Mouse (Mus musculus) limb, embryonic 14.5 days (tissue): ENCODE data around the gene Sec14l5. TPM values are rescaled to one million over a fixed set of nuclear protein-coding genes. Genes with fewer than 3 reads are reported as not detected.

Experiments used
- ATAC-seq: fragments of 200-750 bp; cut with Nextera tagmentation; 2 replicates; pipeline ENCODE4 v1.8.0; 2017; ENCODE audit warnings: low read depth, moderate number of reproducible peaks, moderate TSS enrichment; ENCODE audit not compliant: low FRiP score
- DNase-seq: peaks from one replicate; pipeline ENCODE4 v3.0.0-alpha.2; 2015; ENCODE audit warnings: low spot score
- H3K27ac ChIP-seq: fragments of 300-500 bp; sonication (generic); replicated peaks from 2 replicates; pipeline ENCODE4 v1.5.1; 2014; ENCODE audit warnings: low read depth, mild to moderate bottlenecking, low read length, moderate library complexity, mixed read lengths
- H3K27me3 ChIP-seq: fragments of 300-500 bp; sonication (generic); 2 replicates; pipeline ENCODE4 v1.6.1; 2014; ENCODE audit warnings: low read length, mixed read lengths; ENCODE audit not compliant: control insufficient read depth, insufficient read depth
- H3K36me3 ChIP-seq: fragments of 300-500 bp; sonication (generic); 2 replicates; pipeline ENCODE4 v1.6.1; 2014; ENCODE audit warnings: mild to moderate bottlenecking, low read length, moderate library complexity, mixed read lengths; ENCODE audit not compliant: control insufficient read depth, insufficient read depth
- H3K4me1 ChIP-seq: fragments of 300-500 bp; sonication (generic); 2 replicates; pipeline ENCODE4 v1.6.1; 2014; ENCODE audit warnings: antibody characterized with exemption, low read length, mixed read lengths; ENCODE audit not compliant: control insufficient read depth, insufficient read depth
- H3K4me2 ChIP-seq: fragments of 300-500 bp; sonication (generic); replicated peaks from 2 replicates; pipeline ENCODE4 v1.6.1; 2014; ENCODE audit warnings: low read depth, mild to moderate bottlenecking, low read length, moderate library complexity; ENCODE audit not compliant: severe bottlenecking
- H3K4me3 ChIP-seq: fragments of 300-500 bp; sonication (generic); replicated peaks from 2 replicates; pipeline ENCODE4 v1.5.1; 2014; ENCODE audit warnings: low read length
- H3K9ac ChIP-seq: fragments of 300-500 bp; sonication (generic); 2 replicates; pipeline ENCODE4 v1.6.1; 2014; ENCODE audit warnings: mild to moderate bottlenecking, low read depth, low read length, moderate library complexity; ENCODE audit not compliant: severe bottlenecking
- H3K9me3 ChIP-seq: fragments of 300-500 bp; sonication (generic); 2 replicates; pipeline ENCODE4 v1.6.1; 2016; ENCODE audit warnings: low read length; ENCODE audit not compliant: control insufficient read depth
- POLR2A ChIP-seq: fragments of 200-500 bp; IDR thresholded peaks from 2 replicates; pipeline ENCODE4 v1.8.0; 2012; ENCODE audit warnings: inconsistent platforms, mild to moderate bottlenecking, moderate library complexity, borderline replicate concordance; ENCODE audit not compliant: insufficient read depth, insufficient read length; ENCODE audit errors: extremely low read depth
- WGBS: fragments of 180-500 bp; shearing (Covaris S2); extraction: QIAGEN DNeasy Blood & Tissue Kit; methylation state at CpG from one replicate; pipeline ENCODE4 v1.1.7; 2014; 5-methylcytosine and 5-hydroxymethylcytosine counted together
- polyA plus RNA-seq, 2 experiments: library from polyadenylated mRNA; depleted of rRNA in 1 of 2; stranded (reverse) in 1 of 2; unstranded in 1 of 2; fragments of >200 nt; fragmentation: Nextera tagmentation in 1 of 2; extraction: Ambion mirVana in 1 of 2; gene quantifications; 2 replicates each; pipeline versions ENCODE4 v1.2.1 to v1.2.3; 2012 to 2014

The Sec14l5 gene
- polyA plus RNA-seq, 2 experiments: 0.10 to 0.45 TPM

DNA sequence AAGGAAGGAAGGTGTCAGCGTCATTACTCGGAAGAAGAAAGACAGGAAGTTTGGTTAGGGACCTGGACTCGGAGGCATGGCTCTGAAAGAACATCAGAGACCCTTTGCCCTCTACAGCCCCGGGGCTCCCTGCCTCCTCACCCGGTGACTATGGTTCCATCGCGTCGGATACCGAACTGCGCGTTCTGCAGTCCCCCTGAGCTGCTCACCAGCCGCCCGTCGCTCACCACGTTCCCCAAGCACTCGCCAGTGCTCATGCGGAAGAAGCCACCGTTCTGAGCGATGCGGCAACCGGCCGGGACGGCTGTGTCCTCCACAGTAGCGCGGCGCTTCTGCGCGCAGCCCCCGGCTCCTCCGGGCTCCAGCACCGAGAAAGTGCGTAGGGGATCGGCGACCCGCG, 56.3 kb downstream of the Sec14l5 start:
- Histone ChIP-seq H3K4me3 (peak overlapping the region; percentile 73), H3K4me2 (peak overlapping the region; percentile 96), H3K9me3 (no peaks in the 10 kb centered on the region), H3K27ac (no peak overlapping the region), H3K36me3 (peaks cover 7% of the 10 kb centered on the region; the same call in 1 of the 2 replicates), H3K4me1 (0 out of 2 replicates have a peak, but pooled peaks cover 5% of the 10 kb centered on the region), H3K27me3 (no peaks in the 10 kb centered on the region), H3K9ac (peak overlapping the region; percentile 69)
- TF ChIP-seq POLR2A: no peak
- DNase-seq (no peak), ATAC-seq (no peak; the same call in 1 of the 2 replicates)
- 2% methylated on average over 36 of the region's 36 CpGs for WGBS

DNA sequence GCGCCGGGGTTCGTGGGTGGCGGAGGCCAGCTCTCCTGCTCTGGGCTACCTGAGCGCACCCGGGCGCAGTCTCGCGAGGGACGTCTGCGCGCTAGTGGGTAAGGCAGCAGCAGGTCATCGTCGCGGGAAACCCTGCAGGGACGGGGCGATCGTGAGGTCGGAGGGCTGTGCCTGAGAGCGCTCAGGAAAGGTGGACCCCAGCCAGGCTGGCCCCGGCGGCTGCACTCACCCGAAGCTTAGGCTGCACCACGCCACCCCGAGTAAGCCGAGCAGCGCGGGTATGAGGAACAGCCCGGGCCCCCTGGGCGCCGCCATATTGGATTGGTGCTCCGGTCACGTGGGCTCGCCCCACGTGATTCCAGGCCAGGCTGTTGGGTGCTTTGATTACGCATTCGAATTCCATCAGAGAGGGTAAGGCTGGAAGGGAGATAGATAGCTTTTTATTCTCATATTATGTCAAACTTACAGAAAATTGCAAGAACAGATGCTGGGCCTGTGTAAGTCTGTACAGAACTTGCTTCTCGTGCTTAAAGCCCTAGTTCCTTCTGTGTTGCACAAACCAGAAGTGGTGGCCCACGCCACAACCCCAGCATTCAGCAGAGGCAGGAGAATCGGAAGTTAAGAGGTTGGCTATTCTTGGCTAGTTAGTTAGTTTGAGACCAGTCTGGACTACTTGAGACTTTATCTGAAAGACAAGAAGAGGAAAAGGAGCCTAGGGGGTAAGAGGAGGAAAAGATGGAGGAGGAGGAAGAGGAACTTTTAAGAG, 56.9 kb downstream of the Sec14l5 start, which contains the start of gene Nagpa:
Gene Nagpa, minus strand, starts transcription at position 345 of the 766 bp plus-strand sequence.
- Histone ChIP-seq H3K4me2 (peak within 1 kb of the TSS; percentile 96), H3K9me3 (no peaks in the 10 kb centered on the region), H3K36me3 (peaks cover 2% of the 10 kb centered on the region; the same call in 1 of the 2 replicates), H3K27me3 (no peaks in the 10 kb centered on the region), H3K9ac (peak within 1 kb of the TSS; percentile 69), H3K27ac (no peak within 1 kb of the TSS), H3K4me3 (peak within 1 kb of the TSS; percentile 73), H3K4me1 (0 out of 2 replicates have a peak, but pooled peaks cover 5% of the 10 kb centered on the region)
- WGBS: 5% methylated on average over 36 of the region's 40 CpGs
- ATAC-seq (peak; percentile 92), DNase-seq (peak; percentile 93)
- peak; percentile 58; the same call in 1 of the 2 replicates for TF ChIP-seq POLR2A

DNA sequence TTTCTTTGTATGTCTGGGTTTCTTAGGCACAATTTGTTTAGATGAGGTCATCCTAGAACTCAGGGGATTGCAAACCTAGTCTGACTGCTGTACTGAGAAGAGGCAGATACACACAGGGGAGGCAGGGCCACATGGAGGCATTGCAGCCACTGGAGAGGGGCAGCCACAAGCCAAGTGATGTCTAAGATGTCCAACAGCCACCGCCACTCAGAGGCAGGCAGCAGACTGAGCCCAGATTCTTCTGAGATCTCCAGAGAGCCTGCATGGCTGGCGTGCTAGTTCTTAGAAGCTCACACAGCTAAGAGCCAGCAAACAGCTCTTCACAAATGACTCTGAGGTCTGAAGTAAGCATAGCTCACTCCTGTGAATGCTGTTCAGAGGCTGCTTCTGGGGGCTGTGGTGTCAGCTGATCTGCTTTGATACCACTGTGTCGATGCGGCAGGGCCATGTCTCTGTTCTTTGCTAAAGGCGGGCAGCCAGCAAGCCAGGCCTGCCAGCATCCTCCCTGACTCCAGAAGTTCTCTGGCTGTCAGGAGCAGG, 58.6 kb downstream of the Sec14l5 start:
- WGBS: 88% methylated on average over 5 of the region's 5 CpGs
- Histone ChIP-seq H3K27me3 (no peaks in the 10 kb centered on the region), H3K4me2 (no peak overlapping the region), H3K4me3 (no peak overlapping the region), H3K27ac (no peak overlapping the region), H3K4me1 (0 out of 2 replicates have a peak, but pooled peaks cover 5% of the 10 kb centered on the region), H3K9ac (no peak overlapping the region), H3K9me3 (no peaks in the 10 kb centered on the region), H3K36me3 (no peaks in the 10 kb centered on the region)
- DNase-seq (no peak), ATAC-seq (no peak)
- no peak for TF ChIP-seq POLR2A

DNA sequence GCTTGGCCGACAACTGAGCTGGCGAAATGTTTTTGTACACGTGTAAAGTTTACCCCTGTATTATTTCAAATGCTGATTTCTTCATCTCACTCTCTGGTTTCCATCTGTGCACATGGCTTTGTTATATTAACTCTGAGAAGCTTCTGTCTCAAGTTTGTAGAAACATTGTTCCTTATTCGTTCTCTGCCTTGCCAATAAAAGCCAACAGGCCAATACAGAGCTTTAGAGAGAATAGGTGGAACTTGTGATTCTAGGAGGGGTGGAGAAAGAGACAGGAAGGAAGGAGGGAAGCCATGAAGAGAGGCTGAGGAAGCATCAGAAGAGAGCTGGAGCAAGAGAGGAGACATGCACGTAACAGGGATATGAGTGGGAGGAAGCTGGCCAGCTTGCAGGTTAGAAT, 59.1 kb downstream of the Sec14l5 start:
- no peaks in the 10 kb centered on the region for H3K27me3 ChIP-seq
- no peaks in the 10 kb centered on the region for H3K9me3 ChIP-seq
- DNase-seq: no peak
- H3K4me1 ChIP-seq: 0 out of 2 replicates have a peak, but pooled peaks cover 5% of the 10 kb centered on the region
- TF ChIP-seq POLR2A: no peak
- no peak overlapping the region for H3K27ac ChIP-seq
- no peaks in the 10 kb centered on the region for H3K36me3 ChIP-seq
- no peak overlapping the region for H3K9ac ChIP-seq
- ATAC-seq: no peak
- 74% methylated on average over 5 of the region's 5 CpGs for WGBS
- H3K4me3 ChIP-seq: no peak overlapping the region
- H3K4me2 ChIP-seq: no peak overlapping the region

DNA sequence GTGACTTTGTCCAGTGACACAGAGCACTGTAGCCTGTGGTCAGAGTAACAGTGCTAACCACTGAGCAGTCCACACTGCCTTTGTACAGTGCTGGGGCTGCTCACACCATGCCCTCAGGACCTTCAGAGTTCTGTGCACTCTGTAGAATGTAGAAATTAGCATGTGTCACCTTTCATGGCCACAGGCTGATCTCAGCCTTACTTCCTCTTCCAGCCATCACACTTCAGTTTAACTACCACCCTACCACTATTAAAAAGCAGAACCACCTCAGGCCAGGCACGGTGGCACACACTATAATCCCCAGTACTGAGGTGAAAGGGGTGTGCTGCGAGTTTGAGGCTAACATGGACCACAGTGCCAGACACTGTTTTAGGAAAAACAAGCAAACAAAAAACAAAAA, 63.5 kb downstream of the Sec14l5 start:
- Histone ChIP-seq H3K27ac (no peak overlapping the region), H3K4me2 (no peak overlapping the region), H3K36me3 (no peaks in the 10 kb centered on the region), H3K27me3 (no peaks in the 10 kb centered on the region), H3K9ac (no peak overlapping the region), H3K4me3 (no peak overlapping the region), H3K4me1 (no peaks in the 10 kb centered on the region), H3K9me3 (no peaks in the 10 kb centered on the region)
- no peak for TF ChIP-seq POLR2A
- 56% methylated on average over 2 of the region's 2 CpGs for WGBS
- DNase-seq: no peak
- no peak for ATAC-seq
